Mouse (Mus musculus): ENCODE measurements around the gene Ldhc.
"Not testable (repeated sequence)": the region's sequence is repeated elsewhere in the genome, so short reads cannot be mapped to it uniquely, and the experiment has no call there.

Ldhc gene

DNA sequence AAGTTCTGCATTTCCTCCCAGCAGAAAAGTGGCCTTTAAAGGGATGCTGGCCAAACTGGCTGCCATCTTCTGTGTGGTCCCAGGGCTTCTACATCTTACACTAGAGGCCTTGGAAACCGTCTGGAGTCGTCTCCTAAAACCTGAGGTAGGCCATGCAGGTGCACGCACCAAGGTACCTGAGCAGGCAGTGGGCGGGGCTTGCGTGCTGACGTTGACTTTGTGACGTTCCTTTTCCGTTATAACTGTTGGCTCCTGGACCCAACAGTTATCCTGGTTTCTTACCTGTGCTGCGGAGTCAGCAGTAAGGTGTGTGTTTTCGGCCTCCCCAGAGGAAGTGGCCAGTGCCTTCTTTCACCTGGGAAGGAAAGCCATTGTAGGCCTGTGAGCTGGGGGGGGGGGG, at the start of gene Ldhc:
Gene Ldhc, plus strand, starts transcription at position 208 of the 400 bp plus-strand sequence.
- no peak for DNase-seq (ENCODE audit: low spot score)

DNA sequence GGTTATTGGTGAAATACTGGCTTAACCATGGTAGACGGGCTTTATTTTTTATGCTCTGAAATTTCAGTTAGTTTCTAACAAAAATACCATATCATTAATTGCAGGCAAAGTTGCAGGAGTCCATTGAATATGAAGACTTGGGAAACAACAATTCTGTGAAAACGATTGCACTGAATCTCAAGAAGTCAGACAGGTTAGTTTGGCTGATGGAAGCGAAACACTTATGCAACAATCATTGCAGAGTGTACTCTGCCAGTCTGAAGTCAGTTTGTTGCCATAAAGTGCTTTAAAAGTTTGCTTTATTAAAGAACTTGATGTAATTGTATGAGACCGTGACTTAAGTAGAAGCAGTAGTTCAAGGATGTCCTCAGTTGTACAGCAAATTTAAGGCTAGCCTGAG, 47.0 kb upstream of the Ldhc start:
- no peak for DNase-seq (ENCODE audit: low spot score)

DNA sequence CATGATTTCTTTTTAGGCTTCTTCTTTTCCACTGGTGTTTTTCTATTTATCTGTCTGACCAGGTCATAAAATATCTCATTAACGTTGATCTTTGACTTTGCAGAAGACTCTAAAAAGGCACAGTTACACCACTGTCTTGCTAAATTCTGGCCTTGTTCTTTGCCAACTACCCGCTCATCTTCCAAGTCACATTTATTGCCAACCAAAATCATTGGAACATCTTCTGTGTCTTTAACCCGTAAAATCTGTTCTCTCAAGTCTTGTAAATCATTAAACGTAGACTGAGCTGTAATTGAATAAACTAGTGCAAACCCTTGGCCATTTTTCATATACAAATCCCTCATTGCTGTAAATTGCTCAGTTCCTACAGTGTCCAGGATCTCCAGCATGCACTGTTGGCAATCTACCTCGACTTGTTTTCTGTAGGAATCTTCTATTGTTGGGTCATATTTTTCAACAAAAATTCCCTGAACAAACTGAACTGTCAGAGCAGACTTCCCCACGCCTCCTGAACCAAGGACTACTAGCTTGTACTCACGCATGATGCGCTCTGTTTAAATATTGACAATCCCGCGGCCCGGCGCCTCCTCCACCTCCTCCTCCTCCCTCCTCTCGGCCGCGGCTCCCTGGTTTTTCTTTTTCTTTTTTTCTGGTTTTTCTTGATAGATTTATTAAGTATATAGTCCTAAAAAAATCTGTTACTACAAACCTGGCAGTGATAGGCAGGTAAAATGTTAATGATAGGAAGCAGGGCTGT, 39.9 kb upstream of the Ldhc start:
- not testable (repeated sequence) for DNase-seq (ENCODE audit: low spot score)

DNA sequence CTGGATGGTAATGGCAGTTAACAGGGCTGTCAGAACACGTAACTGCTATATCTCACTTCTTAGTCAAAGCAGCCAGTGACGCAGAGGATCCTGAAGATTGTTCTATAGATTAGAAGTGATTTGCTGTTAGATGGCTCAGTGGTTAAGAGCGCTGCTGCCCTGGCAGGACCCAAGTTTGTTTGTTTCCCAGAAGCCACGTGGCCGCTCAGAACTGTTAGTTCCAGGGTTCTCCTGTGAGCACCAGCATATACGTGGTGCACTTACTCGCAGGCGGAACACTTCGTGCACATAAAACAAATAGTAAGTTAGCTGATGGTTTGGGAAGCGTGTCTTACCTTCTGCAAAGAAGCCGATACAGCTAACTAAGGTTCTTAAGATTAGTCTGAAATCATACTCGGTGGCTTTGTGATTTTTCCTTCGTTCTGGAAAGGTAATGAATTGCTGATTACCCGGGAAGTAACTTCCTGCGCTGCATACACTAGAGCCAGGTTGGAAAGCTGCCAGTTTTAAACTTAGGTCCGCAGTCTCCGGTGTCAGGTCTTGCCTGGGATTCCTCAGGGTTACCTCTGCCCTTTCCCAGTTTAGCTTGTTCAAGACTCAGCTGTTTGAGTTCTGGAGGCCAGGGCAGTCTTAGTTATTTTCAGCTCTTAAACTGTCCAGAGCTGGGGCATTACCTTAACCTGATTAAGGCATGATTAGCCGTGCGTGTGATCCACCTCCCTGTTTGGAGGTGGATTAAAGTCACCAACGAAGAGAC, 33.8 kb upstream of the Ldhc start:
- no peak for DNase-seq (ENCODE audit: low spot score)

DNA sequence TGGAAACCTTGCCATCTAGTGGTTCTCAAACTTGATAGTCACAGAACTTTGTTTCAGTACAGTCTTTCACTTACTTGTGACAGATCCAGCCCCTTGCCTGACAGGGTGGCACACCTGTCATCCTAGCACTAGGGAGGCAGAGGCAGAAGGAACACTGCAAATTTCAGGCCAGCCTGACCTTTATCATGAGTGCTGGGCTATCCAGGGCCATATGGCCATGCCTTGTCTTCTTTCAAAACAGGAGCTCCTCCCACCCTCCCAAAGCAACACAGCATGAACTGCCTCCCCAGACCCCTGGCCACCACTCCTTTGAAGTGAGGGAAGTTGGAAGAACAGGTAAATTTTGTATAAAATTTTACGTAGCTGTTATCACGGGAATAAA, 33.2 kb upstream of the Ldhc start:
- no peak for DNase-seq (ENCODE audit: low spot score)

DNA sequence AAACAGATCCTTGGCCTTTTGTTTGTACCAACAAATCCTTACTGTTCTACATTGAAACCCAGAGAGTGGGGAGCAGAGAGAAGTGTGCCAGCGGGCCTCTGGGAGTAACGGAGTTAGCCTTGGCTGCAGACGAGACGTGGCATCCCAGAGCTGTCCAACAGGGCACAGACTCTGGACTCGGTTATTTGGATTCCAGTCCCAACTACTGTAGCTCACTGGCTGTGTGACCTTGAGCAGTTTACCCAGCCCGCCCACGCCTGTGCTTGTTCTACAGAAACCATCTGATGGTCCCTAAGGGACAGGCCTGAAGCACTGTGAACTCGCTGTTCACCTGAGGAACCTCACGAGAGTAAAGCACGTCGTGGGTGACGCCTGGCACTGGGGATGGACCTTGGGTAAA, 31.1 kb upstream of the Ldhc start:
- DNase-seq (ENCODE audit: low spot score), result no peak

DNA sequence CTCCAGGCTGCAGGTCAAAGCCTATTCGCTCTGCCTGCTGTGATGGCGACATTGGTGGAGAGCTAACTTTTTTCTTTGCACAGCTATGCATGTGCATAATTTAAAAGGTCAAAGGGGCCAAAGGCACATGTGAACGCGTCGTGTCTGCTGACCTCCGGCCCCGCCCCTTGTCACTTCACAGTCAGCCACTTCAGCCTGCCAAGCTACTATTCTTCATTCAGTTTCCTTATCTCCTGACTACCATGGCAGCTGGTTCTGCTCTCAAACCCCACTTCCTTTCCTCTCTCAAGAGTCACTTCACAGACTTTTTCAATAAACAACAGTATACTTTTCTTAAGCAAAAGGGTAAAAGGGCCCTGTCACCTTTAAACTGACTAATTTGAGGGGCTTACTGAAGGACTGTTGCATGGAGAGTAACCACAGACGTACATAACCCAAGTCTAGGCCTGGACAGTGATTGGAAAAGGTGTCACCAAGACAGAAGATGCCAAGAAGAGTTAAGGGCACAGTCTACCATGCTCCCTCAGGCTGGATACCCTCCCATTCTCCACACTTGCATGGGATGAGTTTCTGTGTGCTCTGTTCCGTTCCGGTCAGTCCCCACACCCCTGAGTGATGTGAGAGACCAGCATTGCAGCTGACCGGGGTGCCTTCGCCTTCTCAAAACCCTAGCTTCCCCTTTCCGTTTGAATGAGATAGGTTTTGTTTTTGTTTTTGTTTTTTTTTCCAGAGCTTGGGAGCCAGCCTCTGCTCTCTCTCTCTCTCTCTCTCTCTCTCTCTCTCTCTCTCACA, 30.0 kb upstream of the Ldhc start:
- no peak for DNase-seq (ENCODE audit: low spot score)

DNA sequence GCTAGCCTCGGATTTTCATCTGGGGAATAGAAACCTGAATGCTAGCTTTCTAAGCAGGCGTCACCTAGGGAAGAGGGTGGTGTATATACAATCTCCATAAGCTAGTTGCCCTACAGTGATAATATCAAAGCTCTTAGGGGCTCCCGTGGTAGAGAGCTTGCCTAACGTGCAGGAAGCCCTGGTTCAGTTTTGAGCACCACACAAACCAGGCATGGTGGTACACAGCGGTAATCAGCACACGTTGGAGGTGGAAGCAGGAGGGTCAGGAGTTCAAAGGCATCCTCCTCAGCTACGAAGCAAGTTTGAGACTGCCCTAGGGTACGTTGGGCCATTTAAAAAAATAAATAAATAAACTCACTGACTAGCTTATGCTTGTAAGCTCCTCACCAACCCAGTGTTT, 29.3 kb upstream of the Ldhc start:
- no peak for DNase-seq (ENCODE audit: low spot score)

DNA sequence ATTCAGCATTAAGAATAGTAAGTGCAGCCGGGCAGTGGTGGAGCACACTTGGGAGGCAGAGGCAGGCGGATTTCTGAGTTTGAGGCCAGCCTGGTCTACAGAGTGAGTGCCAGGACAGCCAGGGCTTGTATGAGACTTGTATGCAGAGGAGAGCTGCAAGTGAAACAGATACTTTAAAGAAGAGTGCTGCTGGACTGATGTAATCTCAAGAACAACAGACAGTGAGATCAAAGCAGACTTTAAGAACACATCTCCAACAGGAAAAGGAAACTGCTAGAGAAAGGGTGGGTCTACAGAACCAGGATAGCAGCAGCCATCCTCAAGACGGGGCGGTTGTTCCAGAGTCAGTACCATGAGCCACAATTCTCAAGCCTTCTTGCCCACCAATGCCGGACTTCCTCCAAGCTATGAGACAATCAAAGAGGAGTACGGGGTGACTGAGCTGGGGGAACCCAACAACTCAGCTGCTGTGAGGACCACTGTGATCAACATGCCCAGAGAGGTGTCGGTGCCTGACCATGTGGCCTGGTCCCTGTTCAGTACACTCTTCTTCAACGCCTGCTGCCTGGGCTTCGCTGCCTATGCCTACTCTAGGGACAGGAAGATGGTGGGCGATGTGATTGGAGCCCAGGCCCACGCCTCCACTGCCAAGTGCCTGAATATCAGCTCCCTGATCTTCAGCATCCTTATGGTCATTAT, 28.7 kb upstream of the Ldhc start:
- not testable (repeated sequence) for DNase-seq (ENCODE audit: low spot score)

DNA sequence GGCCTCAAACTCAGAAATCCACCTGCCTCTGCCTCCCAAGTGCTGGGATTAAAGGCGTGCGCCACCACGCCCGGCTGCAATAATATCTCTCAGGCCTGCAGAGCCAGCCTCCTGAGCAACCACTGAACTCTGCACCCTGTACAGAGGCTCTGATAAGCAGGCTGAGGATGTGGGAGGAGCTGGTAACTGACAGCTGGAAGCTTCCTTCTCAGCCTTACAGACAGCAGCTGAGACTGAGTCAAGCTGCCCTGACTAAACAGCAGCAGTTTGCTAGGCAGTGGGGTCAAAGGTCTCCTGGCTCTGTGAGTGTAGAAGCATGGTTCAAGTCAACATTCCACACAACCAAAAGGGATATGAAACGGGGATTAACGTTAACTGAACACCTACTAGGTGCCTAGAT, 27.7 kb upstream of the Ldhc start:
- DNase-seq (ENCODE audit: low spot score), result peak; percentile 40

DNA sequence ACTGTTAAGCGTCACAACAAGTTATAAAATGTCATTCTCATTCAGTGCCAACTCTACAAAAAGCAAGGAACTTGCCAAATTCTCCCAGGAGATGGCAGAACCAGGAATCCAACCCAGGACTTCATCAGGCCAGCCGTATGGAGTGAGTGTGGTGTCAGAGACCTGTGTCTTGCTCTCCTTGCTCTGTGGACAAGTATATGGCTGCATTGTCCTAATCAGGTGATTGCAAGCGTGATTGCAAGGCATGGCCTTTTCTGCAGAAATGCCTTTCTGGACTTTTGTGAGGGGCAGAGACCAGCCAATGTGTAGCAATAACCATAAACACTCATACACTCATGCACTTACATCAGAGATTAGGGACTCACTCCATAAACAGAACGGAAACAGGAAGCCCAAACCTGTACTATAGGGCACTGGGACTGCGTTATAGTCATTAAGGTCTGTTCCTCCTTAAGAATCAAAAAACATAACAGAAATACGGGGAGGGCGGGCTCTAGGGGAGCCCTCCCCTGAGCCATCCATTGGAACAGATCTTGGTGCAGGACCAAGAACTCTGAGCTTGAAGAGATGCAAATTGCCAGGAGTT, 27.2 kb upstream of the Ldhc start:
- DNase-seq (ENCODE audit: low spot score), result no peak

DNA sequence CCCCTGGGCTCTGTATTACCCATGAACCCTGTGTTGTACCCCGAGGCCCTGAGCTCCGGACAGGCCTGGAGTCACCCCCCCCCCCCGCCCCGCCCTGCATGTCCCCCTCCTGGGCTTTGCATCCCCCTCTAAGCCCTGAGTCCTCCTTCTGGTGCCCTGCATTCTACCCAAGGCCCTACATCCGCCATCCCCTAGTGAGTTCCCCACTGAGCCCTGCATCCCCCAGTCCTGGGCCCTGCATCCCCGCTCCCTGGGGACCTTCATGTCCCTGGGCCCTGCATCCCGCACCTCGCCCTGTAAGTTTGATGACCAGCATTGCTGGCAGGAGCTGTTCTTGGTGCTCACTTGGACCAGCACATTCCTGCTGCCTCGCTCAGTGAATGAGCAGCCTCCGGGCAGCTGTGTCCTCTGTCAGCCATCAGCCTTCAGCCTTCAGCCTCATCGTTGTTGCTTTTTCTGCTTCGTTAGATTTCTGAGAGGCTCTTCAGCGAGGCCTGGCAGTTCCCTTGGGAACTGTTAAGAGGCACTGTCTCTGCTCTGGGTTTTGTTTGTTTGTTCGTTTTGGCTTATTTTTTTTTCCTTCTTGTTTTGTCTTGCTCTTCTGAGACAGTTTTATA, 25.9 kb upstream of the Ldhc start:
- DNase-seq (ENCODE audit: low spot score), result peak; percentile 68

DNA sequence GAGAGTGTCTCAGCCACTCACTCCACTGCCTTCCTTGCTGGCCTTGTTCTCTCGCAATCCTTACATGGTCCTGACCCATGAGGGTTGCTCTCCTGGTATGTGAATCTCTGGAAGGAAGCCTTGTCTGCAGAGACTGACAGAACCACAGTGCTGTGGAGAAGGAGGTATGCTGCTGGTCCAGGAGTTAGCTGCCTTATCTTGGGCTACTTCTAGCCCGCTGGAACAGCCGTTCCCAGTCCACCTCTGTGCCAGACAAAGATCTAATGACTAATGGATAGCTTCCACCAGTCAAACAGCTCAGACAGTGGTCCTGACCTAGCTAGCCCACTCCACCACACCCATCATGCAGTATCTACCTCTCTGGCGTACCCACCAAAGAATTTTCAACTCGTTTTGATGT, 24.6 kb upstream of the Ldhc start:
- DNase-seq (ENCODE audit: low spot score), result no peak

DNA sequence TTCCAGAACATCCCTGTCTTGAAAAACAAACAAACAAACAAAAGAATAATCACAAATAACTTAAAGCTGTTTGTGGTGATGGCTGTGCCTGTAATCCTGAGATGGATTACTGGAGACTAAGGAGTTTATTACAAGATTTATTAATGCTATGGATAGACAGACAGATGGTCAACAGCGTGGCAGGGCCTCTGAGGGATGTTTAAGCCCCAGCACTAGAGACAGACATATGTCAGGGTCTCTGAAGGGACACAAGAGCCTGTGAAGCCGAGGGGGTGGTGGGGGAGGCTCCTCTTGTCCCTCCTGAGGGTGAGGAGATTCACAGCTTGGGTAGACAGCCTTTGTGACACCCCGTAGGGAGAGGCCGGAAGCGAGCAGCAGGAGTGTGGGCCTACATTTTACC, 23.9 kb upstream of the Ldhc start:
- peak; percentile 28 for DNase-seq (ENCODE audit: low spot score)

DNA sequence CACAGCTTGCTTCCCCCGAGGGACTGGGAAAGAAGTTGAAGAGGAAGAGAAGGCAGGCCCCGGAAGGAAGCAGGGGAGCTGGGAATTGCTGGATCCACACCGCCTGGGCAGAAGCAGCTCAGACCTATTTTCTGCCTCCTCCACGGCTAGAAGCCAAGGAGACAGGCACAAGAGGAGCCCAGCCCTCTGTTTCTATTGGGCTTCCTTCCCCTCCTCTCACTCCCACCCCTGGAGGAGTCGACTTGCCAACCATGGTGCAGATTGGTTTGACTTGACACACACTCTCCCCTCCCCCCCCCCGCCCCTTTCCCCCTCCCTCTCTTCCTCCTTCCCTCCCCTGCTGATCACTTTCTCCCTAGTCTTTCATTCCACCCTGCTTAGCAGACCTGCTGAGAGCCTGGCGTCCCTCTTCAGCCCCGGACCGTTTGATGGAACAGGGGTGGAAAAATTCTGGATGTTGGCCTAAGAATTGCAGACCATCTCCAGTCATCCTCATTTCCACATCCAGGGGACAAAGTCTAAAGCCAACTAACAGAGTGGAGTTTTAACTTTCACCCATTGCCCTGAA, 22.8 kb upstream of the Ldhc start:
- DNase-seq (ENCODE audit: low spot score), result peak; percentile 64

DNA sequence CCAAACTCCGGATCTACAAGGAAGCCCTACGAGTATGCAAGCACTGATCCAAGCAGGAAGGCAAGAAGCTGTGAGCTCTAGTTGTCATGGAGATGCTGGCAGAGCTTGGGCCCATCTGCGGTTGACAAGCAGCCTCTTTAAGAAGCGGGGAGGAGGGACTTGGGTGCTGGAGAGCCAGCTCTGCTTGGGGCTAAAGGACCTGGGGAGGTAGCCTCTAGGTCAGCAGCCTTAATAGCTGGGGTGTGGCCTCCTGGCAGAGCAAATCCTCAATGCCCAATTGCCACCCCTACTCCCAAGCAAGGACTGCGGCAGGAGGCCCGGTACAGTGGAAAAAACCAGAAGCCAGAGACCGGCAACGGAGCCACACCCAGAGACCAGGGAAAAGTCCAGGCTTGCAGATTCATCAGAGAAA, 22.1 kb upstream of the Ldhc start:
- DNase-seq (ENCODE audit: low spot score), result peak; percentile 72

DNA sequence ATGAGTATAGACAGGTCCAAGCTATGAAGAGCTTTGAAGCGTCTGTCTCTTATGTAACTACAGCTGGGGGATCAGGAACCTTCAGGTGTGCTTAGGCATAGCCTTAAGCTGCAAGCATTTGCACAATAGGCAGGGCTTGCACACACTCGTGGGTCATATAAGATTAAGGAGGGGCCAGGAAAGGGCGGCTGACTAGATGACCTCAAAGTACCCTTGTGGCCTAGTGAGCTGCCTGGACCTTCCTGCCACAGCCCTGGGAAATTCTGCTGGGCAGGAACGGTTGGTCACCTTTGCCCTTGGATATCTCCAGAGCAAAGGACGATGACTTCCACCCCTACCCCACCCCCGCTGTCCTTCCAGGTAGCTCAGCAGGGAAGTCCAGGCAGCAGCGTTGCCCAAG, 21.6 kb upstream of the Ldhc start:
- DNase-seq (ENCODE audit: low spot score), result peak; percentile 59

DNA sequence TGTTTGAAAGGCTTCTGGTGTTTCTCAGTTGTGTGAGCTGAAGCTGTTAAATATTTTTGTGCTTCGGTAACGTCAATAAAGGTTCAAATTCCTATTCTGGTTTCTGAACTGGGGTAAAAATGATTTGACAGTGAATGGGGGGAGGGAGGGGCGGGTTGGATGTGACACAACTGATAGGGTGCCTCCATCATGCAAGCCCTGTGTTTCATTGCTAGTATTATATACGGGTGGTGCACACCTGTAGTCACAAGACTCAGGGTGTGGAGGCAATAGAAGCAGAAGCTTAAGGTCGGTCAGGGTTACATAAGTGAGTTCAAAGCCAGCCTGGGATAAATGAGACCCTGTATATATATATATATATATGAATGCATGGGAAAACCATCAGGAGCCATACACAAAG, 21.1 kb upstream of the Ldhc start:
- DNase-seq (ENCODE audit: low spot score), result no peak

DNA sequence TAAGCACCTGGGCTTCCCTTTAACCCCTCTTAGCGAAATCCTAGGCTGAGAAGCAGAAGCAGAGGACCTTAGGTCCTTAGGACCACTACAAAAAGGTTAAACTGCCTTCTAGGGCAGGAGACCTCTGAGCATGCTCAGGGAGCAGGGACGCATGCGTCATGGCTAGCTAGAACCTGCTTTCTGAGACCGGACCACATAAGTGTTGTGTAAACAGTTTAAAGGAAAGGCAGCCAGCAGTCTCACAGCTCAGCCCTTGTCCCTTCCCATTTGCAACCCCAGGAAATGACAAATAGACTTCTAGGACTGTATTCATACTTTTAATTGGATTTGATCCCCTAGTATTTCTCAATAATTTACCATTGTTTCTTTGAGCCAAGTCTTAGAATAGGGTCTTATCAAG, 20.7 kb upstream of the Ldhc start:
- DNase-seq (ENCODE audit: low spot score), result no peak

DNA sequence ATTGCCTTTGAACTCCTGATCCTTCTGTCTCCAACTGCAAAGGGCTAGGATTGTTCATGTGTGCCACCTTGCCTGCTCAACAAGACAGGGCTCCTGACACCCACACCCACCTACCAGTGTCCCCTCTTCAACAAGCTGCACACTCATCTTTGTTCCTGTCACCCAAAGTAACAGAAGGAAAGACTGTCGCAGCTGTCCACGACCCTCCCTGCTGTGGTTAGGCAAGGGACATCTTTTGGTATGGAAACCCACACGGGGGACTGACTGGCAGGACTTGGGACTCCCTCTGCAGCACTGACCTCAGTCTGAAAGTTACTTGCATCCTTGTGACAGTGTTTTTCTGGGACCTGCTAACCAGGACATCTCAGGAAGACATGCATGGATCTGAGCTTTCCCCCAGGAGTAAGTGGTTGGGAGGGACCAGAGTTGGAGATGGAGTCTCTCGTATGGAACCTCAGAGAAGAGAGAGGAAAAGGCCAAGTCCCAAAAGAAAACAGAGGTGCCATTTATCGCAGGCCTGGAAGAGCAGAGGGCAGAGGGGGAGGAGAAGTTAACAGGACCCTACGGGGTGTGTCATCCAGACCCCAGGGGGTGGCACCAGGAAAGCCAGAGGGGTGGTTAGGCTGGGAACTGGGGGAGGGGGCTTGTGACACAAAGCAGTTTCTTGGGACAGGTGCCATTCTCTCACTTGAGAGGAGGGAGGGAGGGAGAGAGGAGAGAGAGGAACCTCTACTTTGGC, 20.0 kb upstream of the Ldhc start, which contains the start of gene Ldha:
Gene Ldha, plus strand, starts transcription at position 689 of the 739 bp plus-strand sequence.
- no peak for DNase-seq (ENCODE audit: low spot score)
